Mouse (Mus musculus): ENCODE data around the gene Gm9745. TPM values are rescaled to one million over a fixed set of nuclear protein-coding genes. Genes with fewer than 3 reads are reported as not detected.
"Not testable (repeated sequence)": the region's sequence is repeated elsewhere in the genome, so short reads cannot be mapped to it uniquely, and the experiment has no call there.

Gm9745 gene
- polyA plus RNA-seq (2015; fragmentation: Nextera tagmentation; extraction: Ambion mirVana), result not detected in 2 replicates

- not testable (repeated sequence) for H3K27ac ChIP-seq; H3K4me2 ChIP-seq; H3K4me3 ChIP-seq; ATAC-seq (ENCODE audit: borderline replicate concordance, extremely low read depth, low FRiP score, low TSS enrichment); H3K4me1 ChIP-seq; H3K9ac ChIP-seq; H3K36me3 ChIP-seq; H3K9me3 ChIP-seq; H3K27me3 ChIP-seq
These were observed at the start of gene Gm9745 for GRCm38 (mm10) chr13:8948131-8948530. Gm9745 (minus strand) TSS chr13:8948231.

- H3K4me1 ChIP-seq, result peaks cover 15% of the 10 kb centered on the region
- not testable (repeated sequence) for H3K4me3 ChIP-seq; ATAC-seq (ENCODE audit: borderline replicate concordance, extremely low read depth, low FRiP score, low TSS enrichment); H3K27me3 ChIP-seq; H3K36me3 ChIP-seq; H3K9me3 ChIP-seq; H3K27ac ChIP-seq; H3K4me2 ChIP-seq; H3K9ac ChIP-seq
- WGBS, result 66% methylated on average over 5 of the region's 5 CpGs
These were observed 49.2 kb upstream of the Gm9745 start for GRCm38 (mm10) chr13:8997221-8997620.

GRCm38 (mm10) chr13:8995990-8996786 is 48.2 kb upstream of the Gm9745 start, which contains the start of gene Gtpbp4:
Gtpbp4 (minus strand) TSS chr13:8996083.
- WGBS, result under 1% methylated on average over 51 of the region's 51 CpGs
- Histone ChIP-seq H3K36me3 (0 out of 2 replicates have a peak, but pooled peaks cover 2% of the 10 kb centered on the region), H3K4me1 (peaks cover 15% of the 10 kb centered on the region), H3K4me2 (peak within 1 kb of the TSS; percentile 75), H3K9me3 (no peaks in the 10 kb centered on the region), H3K9ac (peak within 1 kb of the TSS; percentile 92), H3K27ac (peak within 1 kb of the TSS; percentile 75), H3K4me3 (peak within 1 kb of the TSS; percentile 97), H3K27me3 (no peaks in the 10 kb centered on the region)
- peak; percentile 99 for ATAC-seq (ENCODE audit: borderline replicate concordance, extremely low read depth, low FRiP score, low TSS enrichment)

GRCm38 (mm10) chr13:8995159-8995989 is 47.3 kb upstream of the Gm9745 start:
- ATAC-seq (ENCODE audit: borderline replicate concordance, extremely low read depth, low FRiP score, low TSS enrichment), result peak; percentile 54
- H3K27me3 ChIP-seq, result no peaks in the 10 kb centered on the region
- peak overlapping the region; percentile 53; the same call in 1 of the 2 replicates for H3K27ac ChIP-seq
- H3K4me2 ChIP-seq, result peak overlapping the region; percentile 74
- no peaks in the 10 kb centered on the region for H3K9me3 ChIP-seq
- H3K9ac ChIP-seq, result peak overlapping the region; percentile 84
- WGBS, result 3% methylated on average over 33 of the region's 33 CpGs
- H3K36me3 ChIP-seq, result peaks cover 10% of the 10 kb centered on the region; the same call in 1 of the 2 replicates
- H3K4me3 ChIP-seq, result peak overlapping the region; percentile 97
- H3K4me1 ChIP-seq, result peaks cover 15% of the 10 kb centered on the region

GRCm38 (mm10) chr13:8992231-8992630 is 44.2 kb upstream of the Gm9745 start:
- no peaks in the 10 kb centered on the region for H3K9me3 ChIP-seq
- no peaks in the 10 kb centered on the region for H3K27me3 ChIP-seq
- no peak overlapping the region for H3K4me3 ChIP-seq
- no peak for ATAC-seq (ENCODE audit: borderline replicate concordance, extremely low read depth, low FRiP score, low TSS enrichment)
- H3K36me3 ChIP-seq, result peaks cover 23% of the 10 kb centered on the region; the same call in 1 of the 2 replicates
- WGBS, result 88% methylated on average over 6 of the region's 6 CpGs
- no peak overlapping the region for H3K4me2 ChIP-seq
- H3K27ac ChIP-seq, result no peak overlapping the region
- H3K9ac ChIP-seq, result no peak overlapping the region
- H3K4me1 ChIP-seq, result peaks cover 15% of the 10 kb centered on the region

- Histone ChIP-seq H3K9me3 (no peaks in the 10 kb centered on the region), H3K27ac (no peak overlapping the region), H3K9ac (no peak overlapping the region), H3K4me2 (no peak overlapping the region), H3K4me3 (no peak overlapping the region), H3K27me3 (no peaks in the 10 kb centered on the region), H3K36me3 (peaks cover 82% of the 10 kb centered on the region), H3K4me1 (no peaks in the 10 kb centered on the region)
- ATAC-seq (ENCODE audit: borderline replicate concordance, extremely low read depth, low FRiP score, low TSS enrichment), result no peak
- 95% methylated on average over 3 of the region's 3 CpGs for WGBS
These were observed 24.9 kb upstream of the Gm9745 start for GRCm38 (mm10) chr13:8972972-8973371.

GRCm38 (mm10) chr13:8972369-8972768 is 24.3 kb upstream of the Gm9745 start:
- no peak for ATAC-seq (ENCODE audit: borderline replicate concordance, extremely low read depth, low FRiP score, low TSS enrichment)
- H3K9ac ChIP-seq, result no peak overlapping the region
- peaks cover 75% of the 10 kb centered on the region for H3K36me3 ChIP-seq
- no peaks in the 10 kb centered on the region for H3K9me3 ChIP-seq
- H3K4me1 ChIP-seq, result no peaks in the 10 kb centered on the region
- no peaks in the 10 kb centered on the region for H3K27me3 ChIP-seq
- no peak overlapping the region for H3K4me3 ChIP-seq
- no peak overlapping the region for H3K4me2 ChIP-seq
- H3K27ac ChIP-seq, result no peak overlapping the region

- Histone ChIP-seq H3K4me3 (no peak overlapping the region), H3K36me3 (peaks cover 30% of the 10 kb centered on the region), H3K4me2 (no peak overlapping the region), H3K4me1 (no peaks in the 10 kb centered on the region), H3K9ac (no peak overlapping the region), H3K27ac (no peak overlapping the region), H3K9me3 (no peaks in the 10 kb centered on the region), H3K27me3 (no peaks in the 10 kb centered on the region)
- ATAC-seq (ENCODE audit: borderline replicate concordance, extremely low read depth, low FRiP score, low TSS enrichment), result no peak
- 87% methylated on average over 8 of the region's 8 CpGs for WGBS
These were observed 19.7 kb upstream of the Gm9745 start for GRCm38 (mm10) chr13:8967742-8968141.

- H3K4me3 ChIP-seq, result no peak overlapping the region
- no peak for ATAC-seq (ENCODE audit: borderline replicate concordance, extremely low read depth, low FRiP score, low TSS enrichment)
- no peaks in the 10 kb centered on the region for H3K27me3 ChIP-seq
- no peak overlapping the region for H3K4me2 ChIP-seq
- no peaks in the 10 kb centered on the region for H3K9me3 ChIP-seq
- H3K9ac ChIP-seq, result no peak overlapping the region
- H3K4me1 ChIP-seq, result no peaks in the 10 kb centered on the region
- peaks cover 12% of the 10 kb centered on the region for H3K36me3 ChIP-seq
- WGBS, result 83% methylated on average over 5 of the region's 5 CpGs
- H3K27ac ChIP-seq, result no peak overlapping the region
These were observed 17.2 kb upstream of the Gm9745 start for GRCm38 (mm10) chr13:8965224-8965623.

- WGBS, result 29% methylated on average over 5 of the region's 5 CpGs
- not testable (repeated sequence) for ATAC-seq (ENCODE audit: borderline replicate concordance, extremely low read depth, low FRiP score, low TSS enrichment); H3K36me3 ChIP-seq; H3K4me3 ChIP-seq; H3K9me3 ChIP-seq; H3K4me2 ChIP-seq; H3K27me3 ChIP-seq; H3K9ac ChIP-seq; H3K4me1 ChIP-seq; H3K27ac ChIP-seq
These were observed 14.2 kb upstream of the Gm9745 start for GRCm38 (mm10) chr13:8962266-8962665.

GRCm38 (mm10) chr13:8961128-8961888 is 13.3 kb upstream of the Gm9745 start:
- H3K9me3 ChIP-seq; H3K9ac ChIP-seq; H3K27ac ChIP-seq; H3K36me3 ChIP-seq; ATAC-seq (ENCODE audit: borderline replicate concordance, extremely low read depth, low FRiP score, low TSS enrichment); H3K27me3 ChIP-seq; H3K4me2 ChIP-seq; H3K4me3 ChIP-seq; H3K4me1 ChIP-seq: not testable (repeated sequence)
- WGBS, result 59% methylated on average over 3 of the region's 3 CpGs
